ENCODE assay signal across 9 mouse cellular contexts in genomic region chr8:106270804-106271203, GRCm38 (mm10).
DNase-seq lines count a peak whose midpoint lies in the region; ATAC-seq lines count a peak whose summit lies in the region.
"Had no signal": no experiment of that assay in that cellular context is flagged by ENCODE, and none has a peak within 500 bp of the region (broad histone marks: within the 10 kb centered on the region; RNA-seq: fewer than 3 reads in every experiment).

No protein-coding gene starts in this region.

- no peaks in the 10 kb centered on the region for H3K27me3 ChIP-seq in forebrain, embryonic 15.5 days

- peak overlapping the region; percentile 76 for H3K27ac ChIP-seq in forebrain, embryonic 15.5 days (replicated peaks)

- peak; percentile 78 for DNase-seq in embryo, embryonic 10.5 days (ENCODE audit: low spot score)
- peak; percentile 65 to 86 for DNase-seq in layer of hippocampus, postnatal 14 days (ENCODE audit: low spot score in 2 of 2)
- DNase-seq in neural tube, embryonic 10.5 days (ENCODE audit: extremely low spot score, low spot score): peak; percentile 34
- no peak for DNase-seq in adrenal gland, postnatal 10 days
- DNase-seq in cerebellum, adult 9-10 months: no peak
- DNase-seq in c-Kit-positive CD71-positive TER-119-positive erythroid progenitor cells, embryonic 14.5 days (ENCODE audit: low spot score): no peak
- no peak for DNase-seq in urinary bladder, postnatal 4 days (ENCODE audit: low spot score in 2 of 2)
- DNase-seq: heart, postnatal 4 days had no signal

- H3K9me3 ChIP-seq in forebrain, embryonic 15.5 days: no peaks in the 10 kb centered on the region

- peaks cover 47% of the 10 kb centered on the region for H3K4me1 ChIP-seq in forebrain, embryonic 15.5 days

- no peak overlapping the region; the same call in 1 of the 2 replicates for H3K4me2 ChIP-seq in forebrain, embryonic 15.5 days (replicated peaks)

- 5% methylated on average over 5 of the region's 5 CpGs for WGBS in forebrain, embryonic 15.5 days

- H3K4me3 ChIP-seq in forebrain, embryonic 15.5 days: no peak overlapping the region

- H3K36me3 ChIP-seq in forebrain, embryonic 15.5 days: peaks cover 2% of the 10 kb centered on the region; the same call in 1 of the 2 replicates

- H3K9ac ChIP-seq in forebrain, embryonic 15.5 days (replicated peaks): 0 out of 2 replicates have a peak overlapping the region, but pooled peaks have one; percentile 7

- ATAC-seq in forebrain, embryonic 15.5 days (replicated peaks): peak; percentile 73

Comparison
In these comparisons a context has a peak if more than half of its experiments do, and no peak if none do; other contexts are left out.
1. DNase-seq: peak in embryo, embryonic 10.5 days (single experiment), layer of hippocampus, postnatal 14 days (2 of 2) and neural tube, embryonic 10.5 days (single experiment); none in adrenal gland, postnatal 10 days (single experiment), cerebellum, adult 9-10 months (single experiment), c-Kit-positive CD71-positive TER-119-positive erythroid progenitor cells, embryonic 14.5 days (single experiment) and urinary bladder, postnatal 4 days (0 of 2).